Mouse (Mus musculus): Measurements from ENCODE around the gene Gar1.

DNA sequence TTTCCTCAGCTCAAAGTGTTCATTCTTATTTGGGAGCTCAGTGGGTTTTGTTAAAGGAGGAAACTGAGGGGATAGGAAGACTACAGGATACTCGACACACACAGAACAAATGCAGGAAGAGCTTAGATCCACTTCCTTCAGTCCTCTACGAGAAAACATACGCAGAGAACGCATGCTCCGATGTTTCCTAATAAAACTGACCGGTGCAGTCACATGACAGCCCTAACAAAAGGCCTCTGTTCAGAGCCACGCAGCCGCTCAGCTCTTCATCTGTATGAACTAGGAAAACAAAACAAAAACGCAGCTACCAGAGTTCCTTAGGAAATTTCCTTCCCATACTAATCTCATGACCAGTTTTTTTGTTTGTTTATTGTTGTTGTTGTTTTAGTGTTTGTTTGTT is 10.3 kb downstream of the Gar1 start:
- TF ChIP-seq CTCF (IDR thresholded peaks at IDR 0.05; ENCODE audit: insufficient read depth, low read depth, low read length) (no peak), POLR2A (IDR thresholded peaks at IDR 0.05; ENCODE audit: insufficient read depth, low read depth, low read length) (no peak)
